Mouse (Mus musculus) midbrain, embryonic 15.5 days (tissue): Measurements from ENCODE around the gene Zfp653. TPM values are rescaled to one million over a fixed set of nuclear protein-coding genes. Genes with fewer than 3 reads are reported as not detected.
A peak's percentile ranks its signal among the peaks of the same experiment; 100 is the strongest.
"Not testable (repeated sequence)": the region's sequence is repeated elsewhere in the genome, so short reads cannot be mapped to it uniquely, and the experiment has no call there.

ENCODE experiments used
- ATAC-seq: fragments of 200-750 bp; cut with Nextera tagmentation; replicated peaks from 2 replicates; pipeline ENCODE4 v1.8.0; 2017; ENCODE audit warnings: moderate TSS enrichment
- H3K27ac ChIP-seq: fragments of 300-500 bp; sonication (generic); 2 replicates; pipeline ENCODE4 v1.5.1; 2015; ENCODE audit warnings: mild to moderate bottlenecking, inconsistent platforms
- H3K27me3 ChIP-seq: fragments of 300-500 bp; sonication (generic); replicated peaks from 2 replicates; pipeline ENCODE4 v1.6.1; 2015; ENCODE audit warnings: inconsistent platforms
- H3K36me3 ChIP-seq: fragments of 300-500 bp; sonication (generic); replicated peaks from 2 replicates; pipeline ENCODE4 v1.6.1; 2015; ENCODE audit warnings: inconsistent platforms
- H3K4me1 ChIP-seq: fragments of 300-500 bp; sonication (generic); 2 replicates; pipeline ENCODE4 v1.6.1; 2015; ENCODE audit warnings: inconsistent platforms
- H3K4me2 ChIP-seq: fragments of 300-500 bp; sonication (generic); 2 replicates; pipeline ENCODE4 v1.6.1; 2015; ENCODE audit warnings: inconsistent platforms, mild to moderate bottlenecking, moderate library complexity
- H3K4me3 ChIP-seq: fragments of 300-500 bp; sonication (generic); 2 replicates; pipeline ENCODE4 v1.5.1; 2015; ENCODE audit warnings: mild to moderate bottlenecking, inconsistent platforms
- H3K9ac ChIP-seq: fragments of 300-500 bp; sonication (generic); 2 replicates; pipeline ENCODE4 v1.6.1; 2015; ENCODE audit warnings: mild to moderate bottlenecking, inconsistent platforms
- H3K9me3 ChIP-seq: fragments of 300-500 bp; sonication (generic); 2 replicates; pipeline ENCODE4 v1.6.1; 2016; ENCODE audit warnings: inconsistent platforms
- WGBS: fragments of 180-500 bp; shearing (Covaris S2); methylation state at CpG from one replicate; pipeline ENCODE4 v1.1.7; 2015; ENCODE audit warnings: mixed read lengths; 5-methylcytosine and 5-hydroxymethylcytosine counted together
- polyA plus RNA-seq: library from polyadenylated mRNA; unstranded; fragments of >200 nt; fragmentation: Nextera tagmentation; extraction: Ambion mirVana; gene quantifications from 2 replicates; pipeline ENCODE4 v1.2.1, GENCODE M21; 2015

The Zfp653 gene
- polyA plus RNA-seq, 1 experiment from 2014 or later = 22.5 TPM

DNA sequence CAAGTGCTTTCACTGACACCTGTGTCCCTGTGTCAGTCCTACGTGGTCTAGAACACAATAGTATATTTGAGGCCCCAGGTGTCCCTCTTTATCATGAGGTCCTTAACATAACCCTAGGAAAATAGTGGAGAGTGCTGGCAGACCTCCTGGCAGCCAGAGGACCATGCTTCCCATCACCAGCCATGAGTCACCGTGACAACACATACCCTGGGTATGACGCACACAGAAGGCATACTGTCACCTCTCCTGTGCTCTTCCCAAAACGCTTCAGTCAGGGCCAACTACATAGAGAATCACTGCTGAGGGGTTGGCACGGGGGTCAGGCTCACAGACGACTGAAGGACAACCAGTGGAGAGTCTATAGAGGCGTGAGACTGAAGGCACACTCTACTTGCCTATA, 18.8 kb upstream of the Zfp653 start:
- Histone ChIP-seq H3K9ac (no peak overlapping the region), H3K4me3 (no peak overlapping the region)

GRCm38 (mm10) chr9:22089281-22089680, 18.1 kb upstream of the Zfp653 start:
- Histone ChIP-seq H3K4me3 (no peak overlapping the region), H3K27me3 (no peaks in the 10 kb centered on the region), H3K36me3 (no peaks in the 10 kb centered on the region), H3K9ac (no peak overlapping the region), H3K4me2 (no peak overlapping the region), H3K9me3 (no peaks in the 10 kb centered on the region), H3K4me1 (peaks cover 13% of the 10 kb centered on the region), H3K27ac (no peak overlapping the region)
- no peak for ATAC-seq
- WGBS = 96% methylated on average over 7 of the region's 7 CpGs

More for the DNA sequence above, 18.8 kb upstream of the Zfp653 start:
- Histone ChIP-seq H3K4me2 (no peak overlapping the region), H3K4me1 (peaks cover 7% of the 10 kb centered on the region), H3K27ac (no peak overlapping the region), H3K36me3 (no peaks in the 10 kb centered on the region), H3K27me3 (no peaks in the 10 kb centered on the region), H3K9me3 (no peaks in the 10 kb centered on the region)
- WGBS = 81% methylated on average over 7 of the region's 7 CpGs
- no peak for ATAC-seq

- Histone ChIP-seq H3K36me3 (no peaks in the 10 kb centered on the region), H3K9ac (no peak overlapping the region), H3K4me2 (no peak overlapping the region), H3K4me3 (no peak overlapping the region), H3K27ac (no peak overlapping the region), H3K27me3 (no peaks in the 10 kb centered on the region), H3K4me1 (peaks cover 20% of the 10 kb centered on the region), H3K9me3 (no peaks in the 10 kb centered on the region)
- ATAC-seq = no peak
- 86% methylated on average over 2 of the region's 2 CpGs for WGBS
These were observed 15.9 kb upstream of the Zfp653 start for GRCm38 (mm10) chr9:22087034-22087618.

- H3K4me3 ChIP-seq = peak overlapping the region; percentile 76
- no peaks in the 10 kb centered on the region for H3K27me3 ChIP-seq
- 83% methylated on average over 6 of the region's 6 CpGs for WGBS
- H3K36me3 ChIP-seq = no peaks in the 10 kb centered on the region
- no peak for ATAC-seq
- no peaks in the 10 kb centered on the region for H3K9me3 ChIP-seq
- H3K27ac ChIP-seq = peak overlapping the region; percentile 78; the same call in 1 of the 2 replicates
- peak overlapping the region; percentile 65 for H3K4me2 ChIP-seq
- H3K4me1 ChIP-seq = peaks cover 20% of the 10 kb centered on the region
- peak overlapping the region; percentile 62 for H3K9ac ChIP-seq
These were observed 14.8 kb upstream of the Zfp653 start for GRCm38 (mm10) chr9:22086012-22086411.

DNA sequence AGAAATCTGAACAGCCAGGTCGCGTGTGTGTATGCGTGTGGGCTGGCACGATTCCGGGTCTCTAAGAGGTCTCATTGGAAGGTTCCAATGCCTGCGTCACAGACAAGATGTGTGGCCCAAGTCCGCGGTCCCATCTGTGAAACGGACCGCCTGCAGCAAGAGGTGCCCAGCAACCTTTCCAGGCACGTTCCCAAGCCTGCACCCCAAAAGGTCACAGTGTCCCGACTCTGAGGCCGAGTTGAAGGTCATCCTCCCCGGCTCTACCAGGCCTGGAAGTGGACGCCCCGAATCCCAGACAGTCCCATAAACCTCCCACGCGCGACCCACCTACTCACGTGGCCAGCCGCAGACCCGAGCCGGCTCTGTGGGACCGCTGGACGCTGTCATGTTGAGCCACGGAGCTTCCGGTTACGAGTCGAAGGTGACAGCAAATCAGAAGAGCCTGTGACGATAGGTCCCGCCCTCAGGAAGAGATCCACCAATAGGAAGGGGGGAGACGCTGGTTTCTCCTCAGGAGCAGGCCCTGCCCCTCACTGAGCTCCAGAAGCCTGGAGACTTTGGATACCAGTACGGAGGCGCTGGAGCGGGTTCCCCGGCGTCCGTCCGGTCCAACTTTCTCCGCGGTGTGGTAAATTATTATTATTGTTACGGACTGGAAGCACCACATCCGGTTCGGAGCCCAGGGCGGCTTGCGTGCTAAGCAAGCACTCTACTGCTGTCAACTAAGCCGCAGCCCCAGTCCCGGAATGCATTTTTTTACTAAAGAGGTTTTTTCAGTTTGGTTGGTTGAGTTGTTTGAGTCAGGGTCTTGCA, 14.1 kb upstream of the Zfp653 start, which contains the start of gene Ecsit:
TSS of gene Ecsit (minus strand) at position 417 of the 813 bp plus-strand sequence.
- WGBS = under 1% methylated on average over 48 of the region's 48 CpGs
- H3K27me3 ChIP-seq = no peaks in the 10 kb centered on the region
- ATAC-seq = peak; percentile 99

DNA sequence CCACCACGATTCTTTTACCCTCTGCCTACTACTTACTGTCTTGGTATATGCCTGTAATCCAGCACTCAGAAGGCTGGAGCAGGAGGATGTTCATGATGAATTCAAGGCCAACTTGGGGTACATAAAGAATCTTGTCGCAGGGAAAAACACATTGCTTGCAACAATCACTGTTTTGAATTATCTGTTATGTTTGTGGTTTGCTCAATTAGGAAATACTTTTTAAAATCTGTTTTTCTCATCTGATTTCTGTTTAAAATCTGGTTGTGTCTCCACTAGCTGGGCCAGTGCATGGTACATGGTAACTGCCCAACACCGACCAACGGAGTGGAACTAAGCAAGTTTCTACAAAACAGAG, 13.5 kb upstream of the Zfp653 start:
- peak overlapping the region; percentile 78 for H3K27ac ChIP-seq
- WGBS = 33% methylated on average over 4 of the region's 4 CpGs
- H3K36me3 ChIP-seq = no peaks in the 10 kb centered on the region

More for the DNA sequence above, 14.1 kb upstream of the Zfp653 start, which contains the start of gene Ecsit:
- peak within 1 kb of the TSS; percentile 65 for H3K4me2 ChIP-seq
- H3K9me3 ChIP-seq = no peaks in the 10 kb centered on the region
- peak within 1 kb of the TSS; percentile 62 for H3K9ac ChIP-seq
- peaks cover 20% of the 10 kb centered on the region for H3K4me1 ChIP-seq
- H3K27ac ChIP-seq = peak within 1 kb of the TSS; percentile 78
- no peaks in the 10 kb centered on the region for H3K36me3 ChIP-seq
- peak within 1 kb of the TSS; percentile 76 for H3K4me3 ChIP-seq

GRCm38 (mm10) chr9:22076223-22076622, 5.0 kb upstream of the Zfp653 start:
- Histone ChIP-seq H3K9me3 (no peaks in the 10 kb centered on the region), H3K27me3 (no peaks in the 10 kb centered on the region), H3K4me3 (no peak overlapping the region), H3K4me1 (peaks cover 9% of the 10 kb centered on the region), H3K36me3 (peaks cover 6% of the 10 kb centered on the region; the same call in 1 of the 2 replicates), H3K4me2 (no peak overlapping the region), H3K9ac (no peak overlapping the region), H3K27ac (no peak overlapping the region)
- 93% methylated on average over 23 of the region's 23 CpGs for WGBS
- no peak for ATAC-seq

More for the DNA sequence above, 13.5 kb upstream of the Zfp653 start:
- peak overlapping the region; percentile 62 for H3K9ac ChIP-seq
- no peak for ATAC-seq
- peak overlapping the region; percentile 76 for H3K4me3 ChIP-seq
- H3K4me1 ChIP-seq = peaks cover 20% of the 10 kb centered on the region
- peak overlapping the region; percentile 65 for H3K4me2 ChIP-seq
- H3K27me3 ChIP-seq = no peaks in the 10 kb centered on the region
- H3K9me3 ChIP-seq = no peaks in the 10 kb centered on the region

- not testable (repeated sequence) for H3K4me1 ChIP-seq, H3K9ac ChIP-seq, H3K36me3 ChIP-seq, H3K27me3 ChIP-seq, H3K27ac ChIP-seq, ATAC-seq, H3K9me3 ChIP-seq, H3K4me3 ChIP-seq, H3K4me2 ChIP-seq
- WGBS = 83% methylated on average over 5 of the region's 5 CpGs
These were observed 4.6 kb upstream of the Zfp653 start for GRCm38 (mm10) chr9:22075778-22076177.

- H3K9ac ChIP-seq = no peak overlapping the region
- WGBS = 98% methylated on average over 4 of the region's 4 CpGs
- peaks cover 25% of the 10 kb centered on the region for H3K4me1 ChIP-seq
- no peak overlapping the region for H3K4me2 ChIP-seq
- ATAC-seq = no peak
- no peak overlapping the region for H3K4me3 ChIP-seq
- no peaks in the 10 kb centered on the region for H3K27me3 ChIP-seq
- H3K9me3 ChIP-seq = no peaks in the 10 kb centered on the region
- H3K36me3 ChIP-seq = peaks cover 10% of the 10 kb centered on the region; the same call in 1 of the 2 replicates
- no peak overlapping the region for H3K27ac ChIP-seq
These were observed 1.1 kb upstream of the Zfp653 start for GRCm38 (mm10) chr9:22072276-22072675.

- WGBS = 69% methylated on average over 4 of the region's 4 CpGs
- Histone ChIP-seq H3K27ac (peak overlapping the region; percentile 99), H3K9me3 (no peaks in the 10 kb centered on the region), H3K4me1 (peaks cover 25% of the 10 kb centered on the region), H3K27me3 (no peaks in the 10 kb centered on the region), H3K9ac (peak overlapping the region; percentile 89), H3K36me3 (peaks cover 15% of the 10 kb centered on the region), H3K4me2 (peak overlapping the region; percentile 63), H3K4me3 (peak overlapping the region; percentile 92)
- peak; percentile 26; the same call in 1 of the 2 replicates for ATAC-seq
These were observed 1.2 kb downstream of the Zfp653 start for GRCm38 (mm10) chr9:22069881-22070553.

DNA sequence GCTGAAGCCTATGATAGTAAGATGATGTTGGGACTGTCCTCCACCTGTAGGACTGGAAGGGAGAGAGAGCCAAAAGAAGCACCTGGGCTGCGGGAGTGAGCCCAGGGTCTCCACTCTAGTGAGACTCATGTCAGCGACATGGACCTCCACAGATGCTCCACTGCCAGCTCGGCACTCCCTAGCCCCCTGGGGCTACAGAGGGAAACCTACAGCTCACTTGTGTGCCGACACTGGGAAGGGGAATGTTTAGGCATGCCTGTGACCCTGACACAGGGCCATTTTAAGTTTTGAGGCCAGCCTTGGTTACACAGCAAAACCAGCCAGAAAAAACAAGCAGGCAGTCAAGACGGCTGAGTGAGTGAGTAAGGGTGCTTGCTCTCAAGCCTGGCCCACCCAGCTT, 4.0 kb downstream of the Zfp653 start:
- 84% methylated on average over 5 of the region's 5 CpGs for WGBS
- H3K4me1 ChIP-seq = peaks cover 24% of the 10 kb centered on the region
- no peaks in the 10 kb centered on the region for H3K27me3 ChIP-seq
- no peaks in the 10 kb centered on the region for H3K9me3 ChIP-seq
- H3K4me3 ChIP-seq = no peak overlapping the region
- peaks cover 33% of the 10 kb centered on the region for H3K36me3 ChIP-seq
- no peak overlapping the region for H3K9ac ChIP-seq
- H3K27ac ChIP-seq = no peak overlapping the region
- no peak overlapping the region for H3K4me2 ChIP-seq
- ATAC-seq = no peak

GRCm38 (mm10) chr9:22066433-22066832, 4.7 kb downstream of the Zfp653 start:
- Histone ChIP-seq H3K4me2 (no peak overlapping the region), H3K9ac (no peak overlapping the region), H3K4me1 (peaks cover 18% of the 10 kb centered on the region), H3K27me3 (no peaks in the 10 kb centered on the region), H3K4me3 (no peak overlapping the region), H3K9me3 (no peaks in the 10 kb centered on the region), H3K27ac (no peak overlapping the region), H3K36me3 (peaks cover 33% of the 10 kb centered on the region)
- no peak for ATAC-seq
- 74% methylated on average over 3 of the region's 3 CpGs for WGBS
